ENCODE assay signal across 8 mouse cellular contexts in genomic region chr5:24995576-24996100, GRCm38 (mm10).
A peak's percentile ranks its signal among the peaks of the same experiment; 100 is the strongest.
DNase-seq lines count a peak whose midpoint lies in the region; ATAC-seq and TF ChIP-seq lines count a peak whose summit lies in the region.

No protein-coding gene starts in this region.

- DNase-seq in adrenal gland, adult 8-10 months: peak; percentile 63
- DNase-seq in kidney, postnatal 25 days: peak; percentile 67 to 87
- peak; percentile 46 for DNase-seq in testis, postnatal 14 days (ENCODE audit: low spot score)

- ATAC-seq in embryonic facial prominence, embryonic 15.5 days (ENCODE audit: insufficient number of reproducible peaks, low FRiP score, low TSS enrichment, low read depth): peak; percentile 81
- peak; percentile 87 for ATAC-seq in heart, embryonic 16.5 days (replicated peaks; ENCODE audit: extremely low read depth, insufficient read depth, low FRiP score)
- peak; percentile 51 for ATAC-seq in megakaryocyte progenitor cell, adult 5-6 weeks (replicated peaks; ENCODE audit: poor library complexity)
- no peak for ATAC-seq in erythroblast, adult 5-6 weeks (replicated peaks; ENCODE audit: low FRiP score, poor library complexity, severe bottlenecking)

- no peaks in the 10 kb centered on the region for H3K36me3 ChIP-seq in E14TG2a.4 (ENCODE audit: insufficient read depth, low read length)
- no peaks in the 10 kb centered on the region for H3K36me3 ChIP-seq in embryonic facial prominence, embryonic 15.5 days
- no peaks in the 10 kb centered on the region for H3K36me3 ChIP-seq in heart, embryonic 16.5 days (ENCODE audit: control insufficient read depth, insufficient read depth)

- peak overlapping the region; percentile 52 for H3K4me2 ChIP-seq in embryonic facial prominence, embryonic 15.5 days (replicated peaks)
- peak overlapping the region; percentile 76 for H3K4me2 ChIP-seq in heart, embryonic 16.5 days (ENCODE audit: low read depth, low read length)

- no peaks in the 10 kb centered on the region for H3K9me3 ChIP-seq in E14TG2a.4 (ENCODE audit: low read length)
- H3K9me3 ChIP-seq in embryonic facial prominence, embryonic 15.5 days (replicated peaks): no peaks in the 10 kb centered on the region
- no peaks in the 10 kb centered on the region for H3K9me3 ChIP-seq in heart, embryonic 16.5 days (replicated peaks; ENCODE audit: control insufficient read depth, low read length)

- H3K4me3 ChIP-seq in E14TG2a.4 (replicated peaks; ENCODE audit: low read length): peak overlapping the region; percentile 13; the same call in 1 of the 2 replicates
- H3K4me3 ChIP-seq in embryonic facial prominence, embryonic 15.5 days (replicated peaks): peak overlapping the region; percentile 35
- H3K4me3 ChIP-seq in heart, embryonic 16.5 days (ENCODE audit: low read length): peak overlapping the region; percentile 67

- peaks cover 26% of the 10 kb centered on the region for H3K27me3 ChIP-seq in E14TG2a.4 (ENCODE audit: insufficient read depth, low read length)
- H3K27me3 ChIP-seq in embryonic facial prominence, embryonic 15.5 days: no peaks in the 10 kb centered on the region
- no peaks in the 10 kb centered on the region for H3K27me3 ChIP-seq in heart, embryonic 16.5 days (ENCODE audit: control insufficient read depth, insufficient read depth, low read length)

- peaks cover 58% of the 10 kb centered on the region for H3K4me1 ChIP-seq in E14TG2a.4 (replicated peaks; ENCODE audit: low read depth, low read length)
- peaks cover 12% of the 10 kb centered on the region for H3K4me1 ChIP-seq in embryonic facial prominence, embryonic 15.5 days
- peaks cover 51% of the 10 kb centered on the region for H3K4me1 ChIP-seq in heart, embryonic 16.5 days (ENCODE audit: control insufficient read depth, insufficient read depth, low read length)

- peak overlapping the region; percentile 58; the same call in 1 of the 2 replicates for H3K27ac ChIP-seq in embryonic facial prominence, embryonic 15.5 days (replicated peaks)
- peak overlapping the region; percentile 99 for H3K27ac ChIP-seq in heart, embryonic 16.5 days (ENCODE audit: low read length)

- 17% methylated on average over 13 of the region's 13 CpGs for WGBS in embryonic facial prominence, embryonic 15.5 days
- 6% methylated on average over 13 of the region's 13 CpGs for WGBS in heart, embryonic 16.5 days

- H3K9ac ChIP-seq in embryonic facial prominence, embryonic 15.5 days: no peak overlapping the region
- peak overlapping the region; percentile 86 for H3K9ac ChIP-seq in heart, embryonic 16.5 days (ENCODE audit: low read length)

- TF ChIP-seq CTCF in E14TG2a.4 (conservative IDR thresholded peaks at IDR 0.05; ENCODE audit: low read length): no peak

Comparison
In these comparisons a context has a peak if more than half of its experiments do, and no peak if none do; other contexts are left out.
1. H3K4me3 ChIP-seq: peak in every context shown above with its lines; median percentile 67 in heart, embryonic 16.5 days; 35 in embryonic facial prominence, embryonic 15.5 days; 13 in E14TG2a.4.